Mouse (Mus musculus) MEL (cell line): ENCODE measurements around the gene Cers5. TPM values are rescaled to one million over a fixed set of nuclear protein-coding genes. Genes with fewer than 3 reads are reported as not detected.

Source experiments
- DNase-seq: peaks from one replicate; pipeline ENCODE4 v3.0.0; 2011; ENCODE audit warnings: low read depth, low spot score
- H3K27ac ChIP-seq: 2 replicates; pipeline ENCODE4 v1.5.1; 2012; ENCODE audit warnings: low read depth, mild to moderate bottlenecking, control low read depth, low read length, moderate library complexity; ENCODE audit not compliant: control insufficient read depth
- H3K27me3 ChIP-seq, 2 experiments: fragments of 150-350 bp in 1 of 2; sonication (generic) in 1 of 2; 2 replicates each; pipeline ENCODE4 v1.6.1; 2012; ENCODE audit warnings: low read length in 2 of 2, mild to moderate bottlenecking in 2 of 2, improper control_type of control experiment in 1 of 2, moderate library complexity in 1 of 2; ENCODE audit not compliant: insufficient read depth in 2 of 2, control insufficient read depth in 1 of 2
- H3K36me3 ChIP-seq, 2 experiments: 2 replicates each; pipeline ENCODE4 v1.6.1; 2012 to 2014; ENCODE audit warnings: low read length in 2 of 2, improper control_type of control experiment in 1 of 2, inconsistent platforms in 1 of 2, mild to moderate bottlenecking in 1 of 2; ENCODE audit not compliant: insufficient read depth in 2 of 2, control insufficient read depth in 1 of 2
- H3K4me1 ChIP-seq, 2 experiments: fragments of 150-350 bp in 1 of 2; sonication (generic) in 1 of 2; 2 replicates each; pipeline ENCODE4 v1.6.1; 2012; ENCODE audit warnings: low read length in 2 of 2, improper control_type of control experiment in 1 of 2, mild to moderate bottlenecking in 1 of 2; ENCODE audit not compliant: insufficient read depth in 2 of 2, control insufficient read depth in 1 of 2
- H3K4me3 ChIP-seq, 2 experiments: fragments of 150-350 bp in 1 of 2; sonication (generic) in 1 of 2; 2 replicates each; pipeline ENCODE4 v1.5.1; 2012; ENCODE audit warnings: low read depth in 2 of 2, low read length in 2 of 2, mild to moderate bottlenecking in 2 of 2, moderate library complexity in 2 of 2, control low read depth in 1 of 2, improper control_type of control experiment in 1 of 2; ENCODE audit not compliant: control insufficient read depth in 1 of 2, insufficient read depth in 1 of 2
- H3K79me2 ChIP-seq: 2 replicates; pipeline ENCODE4 v1.6.1; 2012; ENCODE audit warnings: mild to moderate bottlenecking, low read length, moderate library complexity; ENCODE audit not compliant: control insufficient read depth, poor library complexity, insufficient read depth
- H3K9ac ChIP-seq: 2 replicates; pipeline ENCODE4 v1.6.1; 2012; ENCODE audit warnings: low read depth, mild to moderate bottlenecking, control low read depth, low read length, moderate library complexity; ENCODE audit not compliant: control insufficient read depth, poor library complexity, severe bottlenecking
- H3K9me3 ChIP-seq: fragments of 150-350 bp; sonication (generic); replicated peaks from 2 replicates; pipeline ENCODE4 v1.6.1; 2012; ENCODE audit warnings: mild to moderate bottlenecking, low read length, improper control_type of control experiment, moderate library complexity; ENCODE audit not compliant: insufficient read depth
- BHLHE40 ChIP-seq: IDR thresholded peaks from 2 replicates; pipeline ENCODE4 v1.6.1; 2012; ENCODE audit warnings: low read depth, mild to moderate bottlenecking, inconsistent platforms, low read length, improper control_type of control experiment, borderline replicate concordance
- CHD2 ChIP-seq: IDR thresholded peaks from 2 replicates; pipeline ENCODE4 v1.6.1; 2011; ENCODE audit warnings: low read length, improper control_type of control experiment
- ELF1 ChIP-seq: IDR thresholded peaks from 2 replicates; pipeline ENCODE4 v1.6.1; 2014; ENCODE audit warnings: low read depth, mild to moderate bottlenecking, inconsistent platforms, low read length, improper control_type of control experiment, moderate library complexity
- EP300 ChIP-seq, 2 experiments: IDR thresholded peaks; 2 replicates each; pipeline ENCODE4 v1.6.1; 2011; ENCODE audit warnings: improper control_type of control experiment in 2 of 2, low read length in 2 of 2, low read depth in 1 of 2, mild to moderate bottlenecking in 1 of 2
- ETS1 ChIP-seq: IDR thresholded peaks from 2 replicates; pipeline ENCODE4 v1.6.1; 2012; ENCODE audit warnings: low read depth, mild to moderate bottlenecking, inconsistent platforms, low read length, improper control_type of control experiment, moderate library complexity
- GATA1 ChIP-seq: IDR thresholded peaks from 2 replicates; pipeline ENCODE4 v1.6.1; 2011; ENCODE audit warnings: low read depth, low read length, improper control_type of control experiment
- KAT2A ChIP-seq: conservative IDR thresholded peaks from 2 replicates; pipeline ENCODE4 v1.6.1; 2012; ENCODE audit warnings: low read depth, low read length, improper control_type of control experiment, inconsistent platforms
- MXI1 ChIP-seq: IDR thresholded peaks from 2 replicates; pipeline ENCODE4 v1.6.1; 2011; ENCODE audit warnings: mild to moderate bottlenecking, low read depth, low read length, improper control_type of control experiment
- MYB ChIP-seq: IDR thresholded peaks from 2 replicates; pipeline ENCODE4 v1.6.1; 2011; ENCODE audit warnings: mild to moderate bottlenecking, low read depth, low read length, improper control_type of control experiment
- MYC ChIP-seq: IDR thresholded peaks from 2 replicates; pipeline ENCODE4 v1.6.1; 2011; ENCODE audit warnings: low read depth, mild to moderate bottlenecking, low read length, improper control_type of control experiment, moderate library complexity
- NRF1 ChIP-seq: IDR thresholded peaks from 2 replicates; pipeline ENCODE4 v1.6.1; 2014; ENCODE audit warnings: low read depth, mild to moderate bottlenecking, inconsistent platforms, low read length, improper control_type of control experiment, moderate library complexity; ENCODE audit not compliant: poor library complexity, insufficient read depth, severe bottlenecking
- POLR2AphosphoS5 ChIP-seq: IDR thresholded peaks from 2 replicates; pipeline ENCODE4 v1.6.1; 2012; ENCODE audit warnings: low read depth, borderline replicate concordance, mild to moderate bottlenecking, inconsistent platforms, low read length, moderate library complexity, mixed read lengths
- RCOR1 ChIP-seq: IDR thresholded peaks from 2 replicates; pipeline ENCODE4 v1.6.1; 2012; ENCODE audit warnings: low read depth, mild to moderate bottlenecking, inconsistent platforms, low read length, improper control_type of control experiment
- SIN3A ChIP-seq: IDR thresholded peaks from 2 replicates; pipeline ENCODE4 v1.6.1; 2012; ENCODE audit warnings: low read length, improper control_type of control experiment, inconsistent platforms
- TBP ChIP-seq: IDR thresholded peaks from 2 replicates; pipeline ENCODE4 v1.8.0; 2011; ENCODE audit warnings: low read depth, low read length, improper control_type of control experiment
- TCF12 ChIP-seq: IDR thresholded peaks from 2 replicates; pipeline ENCODE4 v1.6.1; 2014; ENCODE audit warnings: low read depth, mild to moderate bottlenecking, inconsistent platforms, low read length, improper control_type of control experiment, moderate library complexity
- USF1 ChIP-seq: IDR thresholded peaks from 2 replicates; pipeline ENCODE4 v1.6.1; 2014; ENCODE audit warnings: low read depth, mild to moderate bottlenecking, inconsistent platforms, low read length, improper control_type of control experiment, moderate library complexity
- USF2 ChIP-seq, 2 experiments: IDR thresholded peaks; 2 replicates each; pipeline ENCODE4 v1.6.1; 2011 to 2012; ENCODE audit warnings: improper control_type of control experiment in 2 of 2, low read length in 2 of 2, borderline replicate concordance in 1 of 2, inconsistent platforms in 1 of 2, low read depth in 1 of 2, mild to moderate bottlenecking in 1 of 2; ENCODE audit not compliant: insufficient read depth in 1 of 2
- ZKSCAN1 ChIP-seq: IDR thresholded peaks from 2 replicates; pipeline ENCODE4 v1.6.1; 2012; ENCODE audit warnings: low read depth, mild to moderate bottlenecking, inconsistent platforms, low read length, improper control_type of control experiment, moderate library complexity
- ZMIZ1 ChIP-seq: IDR thresholded peaks from 2 replicates; pipeline ENCODE4 v1.6.1; 2012; ENCODE audit warnings: low read depth, mild to moderate bottlenecking, inconsistent platforms, low read length, improper control_type of control experiment, moderate library complexity
- ZNF384 ChIP-seq: IDR thresholded peaks from 2 replicates; pipeline ENCODE4 v1.6.1; 2012; ENCODE audit warnings: low read depth, mild to moderate bottlenecking, inconsistent platforms, low read length, improper control_type of control experiment
- polyA plus RNA-seq, 2 experiments: library from polyadenylated mRNA; stranded (reverse) in 1 of 2; unstranded in 1 of 2; fragments of >175 nt in 1 of 2; fragments of >200 nt in 1 of 2; gene quantifications; 2 replicates each; pipeline versions ENCODE4 v1.2.1 to v1.2.4; 2012; ENCODE audit warnings: low replicate concordance in 2 of 2, low read depth in 1 of 2; ENCODE audit not compliant: insufficient read length in 2 of 2, insufficient read depth in 1 of 2, missing spikeins in 1 of 2
- total RNA-seq: library from RNA; depleted of rRNA; stranded (reverse); fragments of 300-350 nt; gene quantifications from 2 replicates; pipeline ENCODE4 v1.2.3, GENCODE M21; 2012

Cers5 gene
- total and polyA plus RNA-seq, 3 experiments, result 21.8 to 43.5 TPM; not detected in 1

- Histone ChIP-seq H3K9ac (no peak overlapping the region), H3K27ac (no peak overlapping the region)
- TF ChIP-seq MYC (no peak), ZNF384 (no peak)
Observed at GRCm38 (mm10) chr15:99799706-99800105, 27.0 kb upstream of the Cers5 start.

GRCm38 (mm10) chr15:99797898-99798297 is 25.2 kb upstream of the Cers5 start:
- H3K27me3 ChIP-seq, result no peaks in the 10 kb centered on the region
- DNase-seq, result no peak
- H3K9me3 ChIP-seq, result no peaks in the 10 kb centered on the region
- no peaks in the 10 kb centered on the region for H3K36me3 ChIP-seq
- TF ChIP-seq POLR2AphosphoS5 (no peak), USF1 (no peak), USF2 (IDR thresholded peaks at IDR 0.05; ENCODE audit: borderline replicate concordance in 1 of 2, insufficient read depth in 1 of 2, low read depth in 1 of 2, low read length in 2 of 2) (no peak), KAT2A (no peak), RCOR1 (no peak), SIN3A (no peak), ETS1 (no peak), GATA1 (no peak)
- H3K4me1 ChIP-seq, result no peaks in the 10 kb centered on the region
- H3K79me2 ChIP-seq, result no peaks in the 10 kb centered on the region
- H3K9ac ChIP-seq, result no peak overlapping the region
- H3K27ac ChIP-seq, result no peak overlapping the region
- H3K4me3 ChIP-seq, result no peak overlapping the region

More at GRCm38 (mm10) chr15:99799706-99800105, 27.0 kb upstream of the Cers5 start:
- Histone ChIP-seq H3K79me2 (no peaks in the 10 kb centered on the region), H3K4me1 (no peaks in the 10 kb centered on the region), H3K27me3 (no peaks in the 10 kb centered on the region), H3K36me3 (no peaks in the 10 kb centered on the region), H3K4me3 (no peak overlapping the region), H3K9me3 (no peaks in the 10 kb centered on the region)
- DNase-seq, result no peak

- TF ChIP-seq ELF1 (no peak), RCOR1 (no peak), POLR2AphosphoS5 (no peak), BHLHE40 (no peak), TBP (no peak), USF2 (IDR thresholded peaks at IDR 0.05; ENCODE audit: borderline replicate concordance in 1 of 2, insufficient read depth in 1 of 2, low read depth in 1 of 2, low read length in 2 of 2) (no peak), MYB (no peak), TCF12 (no peak), ZKSCAN1 (no peak), MXI1 (no peak), MYC (no peak), GATA1 (no peak), EP300 (IDR thresholded peaks at IDR 0.05; ENCODE audit: low read depth in 1 of 2, low read length in 2 of 2) (no peak), ZNF384 (no peak), NRF1 (no peak), CHD2 (no peak), ZMIZ1 (no peak)
- H3K79me2 ChIP-seq, result no peaks in the 10 kb centered on the region
- no peak overlapping the region for H3K9ac ChIP-seq
- no peaks in the 10 kb centered on the region for H3K9me3 ChIP-seq
- no peaks in the 10 kb centered on the region for H3K27me3 ChIP-seq
- no peak overlapping the region for H3K4me3 ChIP-seq
- H3K36me3 ChIP-seq, result no peaks in the 10 kb centered on the region
- DNase-seq, result no peak
- no peaks in the 10 kb centered on the region for H3K4me1 ChIP-seq
- H3K27ac ChIP-seq, result no peak overlapping the region
Observed at GRCm38 (mm10) chr15:99796735-99797134, 24.1 kb upstream of the Cers5 start.
